Mouse (Mus musculus): ENCODE measurements around the gene Dapl1.

DNA sequence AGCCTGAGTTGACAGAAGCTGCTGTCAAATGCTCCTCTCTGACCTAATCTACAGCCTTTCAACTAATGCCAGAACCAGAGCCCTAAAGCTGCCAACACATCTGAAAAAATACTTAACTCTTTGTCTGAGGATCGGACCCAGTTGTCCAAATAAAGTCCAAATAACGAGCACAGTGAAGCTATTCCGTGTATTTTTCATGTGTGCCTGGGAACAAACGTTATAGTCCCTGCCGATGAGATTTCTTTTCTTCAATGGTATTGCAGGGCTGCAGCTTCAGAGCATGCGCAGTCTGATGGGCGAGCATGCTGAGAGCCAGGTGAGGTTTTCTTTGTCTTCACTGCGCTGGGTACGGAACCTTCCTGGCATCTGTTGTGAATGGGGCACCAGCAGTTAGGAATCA, 44.6 kb upstream of the Dapl1 start:
- TF ChIP-seq POLR2A (IDR thresholded peaks at IDR 0.05; ENCODE audit: control insufficient read depth, low read depth, low read length) (no peak), CTCF (IDR thresholded peaks at IDR 0.05; ENCODE audit: control insufficient read depth, insufficient read depth, insufficient replicate concordance, low read depth, low read length) (no peak)
